Mouse (Mus musculus): ENCODE data around the gene Gpr156.
A peak's percentile ranks its signal among the peaks of the same experiment; 100 is the strongest.
"Not testable (repeated sequence)": the region's sequence is repeated elsewhere in the genome, so short reads cannot be mapped to it uniquely, and the experiment has no call there.

Gpr156 gene

DNA sequence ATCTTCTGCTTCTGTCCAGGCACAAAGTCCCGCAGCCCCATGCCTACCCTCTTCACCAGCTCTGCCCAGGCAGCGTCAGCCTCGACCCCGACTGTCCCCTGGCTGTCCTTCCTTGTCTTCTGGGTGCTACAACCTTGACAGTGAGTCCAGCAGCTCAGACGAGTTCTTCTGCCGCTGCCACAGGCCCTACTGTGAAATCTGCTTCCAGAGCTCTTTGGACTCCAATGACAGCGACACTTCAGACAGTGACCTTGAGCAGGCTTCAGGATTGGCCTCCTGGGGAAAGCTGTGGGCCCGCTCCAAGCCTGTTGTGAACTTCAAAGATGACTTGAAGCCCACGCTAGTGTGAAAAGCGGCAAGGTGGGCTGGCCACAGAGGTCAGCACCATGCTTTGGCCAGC is 89.2 kb downstream of the Gpr156 start:
- DNase-seq: no peak

- DNase-seq: no peak
Observed at GRCm38 (mm10) chr16:38008371-38008770, 92.1 kb downstream of the Gpr156 start.

DNA sequence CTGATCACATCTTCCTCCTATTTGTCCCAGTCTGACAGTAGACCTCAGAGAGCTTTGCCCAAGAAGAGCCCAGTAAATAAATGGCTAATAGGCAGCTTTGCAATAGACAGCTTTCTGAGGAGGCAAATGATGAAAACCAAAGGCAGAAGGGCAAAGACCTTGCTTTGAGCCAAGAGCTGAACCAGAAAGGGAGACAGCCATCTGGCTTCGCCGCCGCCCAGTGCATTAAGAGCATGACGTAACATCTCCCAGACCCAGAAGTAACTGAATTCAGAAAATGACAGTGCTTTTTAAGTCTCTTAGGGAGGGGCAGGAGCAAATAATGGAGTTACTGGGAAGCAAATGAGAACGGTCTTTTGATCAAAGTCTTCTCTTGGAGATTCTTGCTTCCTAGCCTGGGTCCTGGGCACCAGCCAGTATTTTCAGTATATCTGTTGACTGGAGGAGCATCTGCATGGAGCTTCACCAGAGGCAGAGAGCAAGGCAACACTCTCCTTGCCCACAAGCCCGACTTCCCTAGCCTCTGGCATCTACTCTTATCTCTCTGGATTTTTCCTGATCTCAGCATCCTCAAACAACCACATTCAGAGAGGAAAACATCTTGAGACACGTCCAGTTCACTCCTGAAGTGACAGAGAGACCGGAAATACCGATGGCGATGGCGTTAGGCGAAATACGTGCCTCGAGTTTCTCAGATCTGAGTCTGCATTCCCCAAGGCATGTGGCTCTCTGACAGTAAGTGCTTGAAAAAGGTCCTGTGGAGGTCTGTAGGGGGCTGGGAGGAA is 92.9 kb downstream of the Gpr156 start:
- DNase-seq: no peak

DNA sequence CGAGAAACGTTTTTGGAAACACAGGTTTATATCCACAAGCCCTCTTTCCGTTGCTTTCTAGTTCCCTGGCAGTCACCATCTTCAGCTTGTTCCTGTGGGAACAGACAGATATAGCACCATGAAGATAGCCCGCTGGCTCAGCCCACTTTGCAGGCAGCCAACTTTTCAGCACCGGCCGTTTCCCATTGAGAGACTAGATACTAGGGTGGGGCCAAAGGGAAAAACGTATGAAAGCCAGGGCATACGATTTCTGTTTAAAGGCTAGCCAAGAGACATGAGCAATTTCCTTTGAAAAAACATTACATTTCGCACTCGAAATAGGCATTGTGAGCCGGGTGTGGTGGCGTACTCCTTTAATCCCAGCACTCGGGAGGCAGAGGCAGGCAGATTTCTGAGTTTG is 95.2 kb downstream of the Gpr156 start:
- no peak for DNase-seq

DNA sequence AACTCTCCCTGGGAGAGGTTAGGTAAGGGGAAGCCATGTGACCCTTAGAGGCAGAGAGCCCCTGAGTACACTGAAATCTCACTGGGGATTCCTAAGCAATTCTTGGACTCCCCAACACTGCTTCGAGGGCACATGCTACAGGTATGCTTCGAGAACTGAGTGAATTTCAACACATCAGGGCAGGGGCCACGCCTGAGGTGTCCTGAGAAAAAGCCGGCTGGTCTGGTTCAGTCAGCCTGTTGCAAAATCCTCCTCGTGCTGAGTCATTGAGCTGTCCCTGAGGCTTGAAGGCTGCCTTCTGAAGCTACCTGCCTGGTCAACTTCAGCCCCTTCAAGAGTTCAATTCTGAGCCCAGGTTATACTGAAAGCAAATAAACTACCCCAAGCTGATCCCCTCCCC is 96.1 kb downstream of the Gpr156 start:
- DNase-seq: no peak

- no peak for DNase-seq
Observed at GRCm38 (mm10) chr16:38012891-38013290, 96.6 kb downstream of the Gpr156 start.

DNA sequence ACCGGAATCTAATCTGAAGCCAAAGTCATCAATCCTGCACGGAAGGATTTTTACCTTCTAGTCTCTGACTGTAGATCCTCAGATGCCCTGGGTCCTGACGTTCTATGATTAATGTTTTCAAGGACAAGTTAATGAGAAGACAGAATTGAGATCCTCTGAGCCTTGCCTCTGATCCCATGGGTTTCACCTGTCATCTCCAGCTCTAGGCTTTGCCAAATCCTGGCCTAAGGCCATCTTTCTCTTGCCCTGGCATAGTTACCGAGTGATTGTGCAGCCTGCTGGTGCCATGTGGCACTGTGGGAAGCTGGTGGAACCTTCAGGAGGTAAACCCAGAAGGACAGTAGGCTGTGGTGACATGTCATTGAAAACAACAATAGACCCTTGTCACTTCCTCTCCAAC is 98.7 kb downstream of the Gpr156 start:
- DNase-seq: no peak

DNA sequence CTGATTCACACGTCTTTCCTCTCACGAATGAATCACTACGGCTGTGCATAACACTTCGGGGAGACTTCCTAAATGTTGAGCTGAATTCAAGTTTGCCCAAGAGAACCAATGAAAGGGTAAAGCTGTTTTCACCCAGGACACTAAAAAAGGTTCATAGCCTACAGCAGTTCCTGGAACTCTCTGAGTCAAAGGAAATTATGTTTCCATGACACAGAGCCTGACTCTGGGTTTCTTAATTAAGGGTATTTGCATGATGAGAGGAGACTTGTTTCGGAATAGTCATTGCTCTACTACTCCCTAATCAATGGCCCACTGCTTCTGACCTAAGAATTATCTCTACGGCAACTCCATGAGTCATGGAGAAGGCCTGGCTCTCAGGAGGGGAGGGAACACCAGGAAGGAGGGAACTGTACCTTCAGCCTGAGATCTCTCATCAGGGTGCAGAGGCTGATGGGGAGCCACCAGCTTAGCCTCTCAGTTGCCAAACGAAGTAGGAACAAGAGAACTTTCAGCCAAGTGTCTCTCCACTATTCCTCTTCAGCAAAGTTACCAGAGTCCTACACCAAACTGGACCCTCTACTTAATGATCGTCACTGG is 100.7 kb downstream of the Gpr156 start:
- DNase-seq: no peak

DNA sequence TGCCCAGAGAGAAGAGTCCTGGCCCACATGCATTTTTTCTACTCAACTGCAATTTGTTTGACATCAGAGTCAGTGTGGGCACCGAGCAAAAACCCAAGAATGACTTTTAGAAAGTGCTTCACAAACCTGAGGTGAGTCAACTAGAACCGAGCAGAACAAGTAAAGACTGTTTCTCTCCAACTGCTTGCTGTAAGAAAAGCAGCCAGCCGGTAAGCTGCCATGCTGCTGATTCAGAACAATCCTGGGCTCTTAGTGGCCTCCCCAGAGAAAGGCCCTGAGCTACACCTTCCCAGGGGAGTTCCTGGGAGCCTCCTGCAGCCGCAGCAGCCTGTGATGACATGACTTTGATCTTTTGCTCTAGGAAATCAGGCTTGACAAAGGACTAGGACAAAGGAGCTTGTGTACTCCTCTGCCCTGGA is 101.7 kb downstream of the Gpr156 start:
- DNase-seq: no peak

GRCm38 (mm10) chr16:38032644-38033043 is 116.3 kb downstream of the Gpr156 start:
- peak; percentile 18 for DNase-seq

DNA sequence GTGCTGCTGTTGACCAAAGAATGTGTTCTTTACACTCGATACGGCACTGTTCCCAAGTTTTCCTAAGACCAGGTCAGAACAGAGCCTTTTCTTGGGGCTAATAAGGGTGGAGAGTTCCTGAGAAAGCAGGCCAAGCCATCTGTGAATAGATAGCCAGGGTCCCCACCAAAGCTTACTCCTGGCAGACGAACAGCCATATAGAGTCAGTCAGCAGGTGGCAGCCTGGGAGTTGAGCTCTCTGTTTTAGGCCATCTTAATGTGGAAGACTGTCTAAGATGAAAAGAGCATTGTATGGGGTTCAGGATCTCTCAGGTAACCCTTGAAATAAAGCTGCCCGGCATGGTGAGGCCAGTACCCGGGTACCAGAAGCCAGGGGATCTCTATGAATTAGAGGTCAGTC is 116.8 kb downstream of the Gpr156 start:
- DNase-seq: peak; percentile 33

- DNase-seq: not testable (repeated sequence)
Observed at GRCm38 (mm10) chr16:38038101-38038500, 121.8 kb downstream of the Gpr156 start.

- no peak for DNase-seq
Observed at GRCm38 (mm10) chr16:38042160-38042559, 125.9 kb downstream of the Gpr156 start.

GRCm38 (mm10) chr16:38044551-38044950 is 128.3 kb downstream of the Gpr156 start:
- DNase-seq: no peak

DNA sequence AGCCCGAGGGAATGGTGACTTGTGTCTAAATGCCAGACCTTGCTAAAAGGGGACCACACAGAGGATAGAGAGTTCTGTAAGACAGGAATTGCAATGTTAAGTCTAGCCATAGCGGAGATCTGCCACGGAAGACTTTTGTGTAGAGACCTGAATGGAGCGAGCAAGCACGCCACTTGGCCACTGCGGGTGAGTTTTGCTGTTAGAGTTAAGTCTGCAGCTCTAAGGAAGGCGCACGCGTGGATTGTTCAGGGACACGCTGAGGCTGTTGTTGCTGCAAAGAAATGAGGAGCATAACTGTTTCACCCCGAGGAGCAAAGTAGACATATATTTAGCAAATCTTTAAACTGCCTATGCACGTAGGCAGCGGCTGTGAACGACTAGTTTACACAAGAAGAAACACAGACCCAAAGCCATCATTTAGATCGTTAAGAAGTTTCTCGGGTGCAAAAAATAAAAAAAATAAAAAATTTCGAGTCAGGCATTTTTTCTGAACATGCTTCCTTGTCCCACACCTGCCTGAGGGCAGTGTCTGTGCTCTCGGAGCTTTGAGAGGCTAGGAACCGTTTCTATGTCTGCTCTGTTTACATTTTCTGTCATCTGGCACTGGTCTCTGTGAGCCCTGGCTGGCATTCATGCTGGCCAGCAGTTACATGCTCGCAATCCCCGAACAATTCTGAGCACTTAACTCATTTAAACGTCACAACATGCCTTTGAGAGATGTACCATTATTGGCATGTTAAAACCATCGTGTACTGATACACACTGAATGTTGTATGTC is 131.7 kb downstream of the Gpr156 start:
- peak; percentile 11 for DNase-seq

Data from kidney, adult 18-20 months (tissue).